Mouse (Mus musculus) thymus, postnatal 25 days (tissue): ENCODE measurements at regions not wholly inside any gene's neighbourhood (a gene's known extent, or its start where the extent isn't known, plus 50 kb on each side); places are given as distances from the start of the nearest gene placed in this dataset.

Source experiments
- DNase-seq: peaks from one replicate; pipeline ENCODE4 v3.0.0; 2022

GRCm38 (mm10) chr3:70216096-70216495, 208.7 kb downstream of the Otol1 start:
- DNase-seq, result no peak

DNA sequence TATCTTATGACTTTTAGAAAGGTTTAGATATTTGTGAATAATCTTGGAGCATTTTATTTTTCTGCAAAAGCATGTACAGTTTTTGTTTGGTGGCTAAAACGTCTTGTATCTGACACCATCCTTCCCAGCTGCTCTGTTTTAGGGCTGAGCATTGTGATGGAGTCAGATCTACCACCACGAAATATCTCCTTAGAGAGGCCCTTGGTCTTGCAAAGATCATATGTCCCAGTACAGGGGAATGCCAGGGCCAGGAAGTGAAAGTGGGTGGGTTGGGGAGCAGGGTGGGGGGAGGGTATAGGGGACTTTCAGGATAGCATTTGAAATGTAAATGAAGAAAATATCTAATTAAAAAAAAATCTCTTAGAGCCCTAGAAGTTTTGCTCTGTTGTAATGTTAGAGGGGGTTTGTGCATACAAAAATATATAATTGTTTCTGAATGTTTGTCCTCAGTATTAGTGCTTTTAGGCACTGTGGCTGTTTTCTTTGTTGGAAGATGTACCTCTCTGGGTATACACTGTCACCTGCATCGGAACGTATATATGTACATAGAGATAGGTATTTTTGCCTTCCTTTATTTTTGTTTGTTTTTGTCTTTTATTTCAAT, 211.4 kb downstream of the Otol1 start:
- no peak for DNase-seq

DNA sequence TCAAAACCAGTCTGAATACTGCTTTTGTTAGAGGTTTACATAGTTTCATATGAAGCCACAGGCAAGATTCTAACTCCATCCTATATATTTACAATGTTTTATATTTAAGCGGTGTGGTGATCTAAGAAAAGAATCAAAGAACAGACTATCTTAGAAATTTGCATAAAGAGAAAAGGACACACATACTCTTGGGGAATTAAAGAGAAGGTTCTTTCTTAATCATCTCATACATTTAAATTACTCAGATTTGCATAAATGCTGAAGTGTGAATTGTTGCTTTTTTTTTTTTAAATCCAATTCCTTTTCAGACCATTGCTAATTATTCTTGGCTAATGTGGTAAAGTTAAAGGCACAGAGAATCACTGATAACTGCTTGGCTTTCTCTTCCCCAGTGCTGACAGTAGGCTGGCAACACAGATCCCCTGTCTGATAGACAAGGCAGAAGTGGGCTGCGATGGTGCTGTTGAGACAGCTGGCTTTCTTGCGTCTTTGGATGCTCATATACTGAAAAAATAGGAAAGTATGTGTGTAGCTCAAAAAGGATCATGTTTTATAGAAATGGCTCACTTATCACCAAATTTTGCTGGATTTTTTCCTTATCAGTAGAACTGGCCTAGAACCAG, 216.1 kb downstream of the Otol1 start:
- no peak for DNase-seq

DNA sequence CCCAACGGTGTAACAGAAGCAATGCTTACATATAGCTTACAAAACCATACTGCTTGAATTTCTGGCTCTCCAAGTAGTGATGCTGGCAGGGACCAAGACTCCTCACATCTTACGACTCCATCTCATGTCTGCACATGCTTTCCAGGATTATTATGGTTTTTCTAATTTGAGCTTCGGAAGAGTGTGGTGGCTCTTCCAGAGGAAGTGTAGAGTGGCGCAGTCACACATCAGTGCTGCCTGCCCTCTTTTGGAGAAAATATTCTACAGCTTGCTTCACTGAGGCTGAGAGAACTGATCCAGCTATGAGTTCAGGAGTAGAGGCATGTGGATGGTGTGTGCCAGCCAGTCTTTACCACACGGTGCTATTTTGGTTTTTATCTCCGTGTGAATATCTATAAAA, 217.4 kb downstream of the Otol1 start:
- no peak for DNase-seq

GRCm38 (mm10) chr3:70227165-70227564, 219.8 kb downstream of the Otol1 start:
- no peak for DNase-seq

DNA sequence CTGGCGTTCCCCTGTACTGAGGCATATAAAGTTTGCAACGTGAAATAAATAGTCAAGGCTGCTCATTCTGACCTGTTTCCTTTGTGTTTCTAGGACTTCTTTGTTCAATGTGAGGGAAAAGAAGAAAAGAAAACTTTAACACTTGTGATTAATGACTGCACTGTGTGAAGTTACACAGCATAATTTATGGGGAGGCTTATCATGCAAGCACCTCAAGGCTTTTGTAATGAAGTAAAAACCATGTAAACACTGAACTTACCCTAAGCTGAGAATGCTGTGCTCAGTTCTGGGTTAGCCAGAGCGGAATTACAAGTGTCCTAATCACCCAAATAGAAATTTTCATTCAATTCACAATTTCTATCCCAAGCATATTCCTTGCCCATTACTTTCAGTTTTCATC, 241.2 kb downstream of the Otol1 start:
- no peak for DNase-seq

DNA sequence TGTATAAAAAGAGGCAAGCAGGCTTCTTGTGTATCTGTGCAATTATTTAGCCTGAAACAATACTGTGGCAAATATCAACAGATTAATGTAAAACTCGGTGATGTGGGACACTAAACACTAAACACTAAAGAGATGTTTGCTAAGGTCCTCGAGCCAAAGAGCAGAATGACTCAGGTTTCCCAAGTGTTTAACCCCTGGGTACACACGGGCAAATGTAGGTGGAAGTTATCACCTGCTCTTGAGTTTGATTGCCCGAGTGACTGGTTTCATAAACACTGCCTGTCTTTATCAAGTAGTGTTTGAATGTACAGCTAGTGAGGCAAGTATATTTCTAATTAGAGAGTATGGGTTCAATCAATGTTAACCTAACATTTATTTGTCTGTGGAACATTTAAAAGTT, 242.5 kb downstream of the Otol1 start:
- DNase-seq, result no peak

- DNase-seq, result no peak
Measured at GRCm38 (mm10) chr3:70250733-70251132, 243.3 kb downstream of the Otol1 start.

DNA sequence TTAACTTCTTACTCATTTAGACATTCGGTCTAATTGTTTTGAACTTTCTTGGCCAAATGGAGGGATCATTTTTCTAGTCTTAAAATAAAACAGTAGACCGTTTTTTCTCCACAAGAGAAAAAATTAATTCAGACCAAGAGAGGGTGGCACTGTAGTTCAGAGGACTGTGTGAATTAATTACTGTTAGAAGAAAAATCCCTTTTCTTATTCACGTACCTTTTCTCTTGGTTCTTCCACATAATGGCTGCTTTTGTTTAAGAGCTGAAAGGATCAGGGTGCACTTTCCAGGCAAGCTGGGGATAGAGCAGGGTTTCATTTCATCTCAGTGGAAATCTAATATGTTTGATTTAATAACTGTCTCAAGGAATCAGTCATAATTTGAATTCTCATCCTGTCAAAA, 255.9 kb downstream of the Otol1 start:
- DNase-seq, result no peak

- DNase-seq, result no peak
Measured at GRCm38 (mm10) chr3:70288590-70289388, 281.4 kb downstream of the Otol1 start.

GRCm38 (mm10) chr3:70307556-70307955, 300.1 kb downstream of the Otol1 start:
- no peak for DNase-seq

DNA sequence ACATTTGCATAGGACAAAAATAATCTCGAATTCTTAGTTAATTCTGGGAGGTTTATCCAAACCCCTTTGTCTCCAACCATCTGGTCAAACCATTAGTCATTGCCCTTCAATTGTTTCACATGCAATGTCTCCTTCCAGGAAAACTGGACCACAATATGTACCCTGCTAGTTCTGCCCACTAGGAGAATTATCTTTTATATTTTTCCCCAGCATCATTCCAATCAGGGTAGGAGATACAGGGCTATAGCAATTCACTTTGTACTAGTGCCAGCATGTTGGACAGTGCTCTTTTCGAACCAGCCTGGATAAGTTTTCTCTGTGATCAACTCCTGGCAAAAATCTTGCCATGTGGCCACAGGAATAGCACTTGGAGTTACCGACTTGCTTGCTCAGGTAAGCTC, 300.6 kb downstream of the Otol1 start:
- DNase-seq, result no peak

GRCm38 (mm10) chr3:70309304-70309703, 301.9 kb downstream of the Otol1 start:
- no peak for DNase-seq

DNA sequence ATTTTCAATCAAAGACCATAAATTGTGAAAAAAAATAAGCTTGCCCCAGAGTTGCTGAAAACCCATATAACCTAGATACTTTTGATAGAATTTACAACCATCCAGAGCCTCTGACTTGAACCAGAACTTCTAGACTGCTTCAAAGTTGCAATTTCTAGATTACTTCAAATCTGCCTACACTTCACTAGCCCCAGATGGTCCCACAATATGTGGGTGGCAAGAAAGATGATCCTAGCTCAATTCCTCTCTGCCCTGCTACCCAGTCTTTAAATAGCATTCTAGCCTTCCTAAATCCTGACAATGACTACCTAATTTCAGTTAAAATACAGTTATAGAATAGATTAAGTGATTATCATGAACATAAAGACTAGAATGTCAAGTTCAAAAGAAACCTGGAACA, 303.6 kb downstream of the Otol1 start:
- DNase-seq, result no peak

DNA sequence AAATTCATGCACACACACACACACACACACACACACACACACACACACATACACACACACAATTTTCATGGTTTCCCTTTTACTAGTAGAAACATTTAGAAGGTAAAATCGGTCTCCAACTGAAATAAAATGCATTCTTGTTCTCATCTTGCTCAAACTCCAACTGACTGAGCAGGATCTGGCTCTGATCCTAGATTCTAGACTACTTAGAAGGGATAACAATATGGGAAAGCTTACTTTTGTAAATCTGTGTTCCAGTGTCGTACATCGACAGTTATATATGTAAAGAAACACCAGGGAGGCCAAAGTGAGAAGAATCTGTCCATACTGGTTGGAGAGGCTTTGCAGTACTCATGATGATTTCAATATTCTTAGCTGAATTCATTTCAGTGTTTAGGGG, 304.6 kb downstream of the Otol1 start:
- no peak for DNase-seq

DNA sequence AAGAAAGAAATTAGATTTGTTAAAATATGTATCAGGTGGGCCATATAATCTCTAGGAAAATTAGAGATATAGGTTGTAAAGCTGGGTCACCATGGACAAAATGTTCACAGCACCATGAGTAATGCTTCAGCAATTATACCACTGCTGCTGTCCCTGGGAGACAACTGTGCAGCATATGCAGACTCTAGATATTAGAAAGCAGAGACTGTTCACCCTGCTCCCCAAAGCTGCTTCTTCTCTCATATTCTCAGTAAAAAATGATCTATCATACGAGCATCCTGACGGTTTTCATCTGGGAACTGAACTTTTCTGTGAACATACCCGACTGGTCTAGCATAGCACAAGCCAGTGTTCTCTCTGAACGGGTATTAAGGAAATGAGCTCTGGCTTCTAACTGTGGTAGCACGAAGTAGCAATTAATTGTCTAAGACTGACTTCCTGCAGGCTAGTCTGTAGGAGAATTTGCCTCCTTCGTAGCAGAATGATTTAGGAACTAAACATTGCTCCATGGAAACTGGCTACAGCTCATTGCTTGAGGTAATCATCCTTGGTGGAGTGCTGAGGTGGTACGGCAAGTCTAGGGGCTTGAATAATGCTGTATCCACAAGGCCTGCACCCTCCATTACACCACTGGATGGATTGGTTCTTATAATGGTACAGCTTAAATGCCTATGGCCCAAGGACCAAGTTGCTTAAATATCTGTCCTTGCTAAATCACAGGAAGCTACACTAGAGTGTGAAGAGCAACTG, 305.9 kb downstream of the Otol1 start:
- no peak for DNase-seq

DNA sequence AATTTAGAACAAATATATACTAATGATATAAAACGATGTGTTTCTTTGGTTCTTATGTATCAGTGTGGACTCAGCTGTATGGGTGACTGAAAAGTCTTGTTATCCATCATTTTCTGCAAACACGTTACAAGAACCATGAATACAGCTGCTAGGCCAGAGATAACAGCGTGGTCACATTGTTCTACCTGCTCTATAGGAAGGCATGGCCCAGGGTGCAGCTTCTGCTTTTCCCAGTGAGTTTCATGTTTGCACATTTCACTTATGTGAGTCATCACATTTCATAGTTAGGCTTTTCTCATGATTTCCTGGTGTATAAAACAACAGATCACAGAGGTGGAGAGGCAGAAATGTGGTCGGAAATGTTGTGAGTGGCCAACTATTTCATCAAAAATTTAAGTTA, 306.8 kb downstream of the Otol1 start:
- no peak for DNase-seq

GRCm38 (mm10) chr3:70318377-70318776, 311.0 kb downstream of the Otol1 start:
- no peak for DNase-seq

DNA sequence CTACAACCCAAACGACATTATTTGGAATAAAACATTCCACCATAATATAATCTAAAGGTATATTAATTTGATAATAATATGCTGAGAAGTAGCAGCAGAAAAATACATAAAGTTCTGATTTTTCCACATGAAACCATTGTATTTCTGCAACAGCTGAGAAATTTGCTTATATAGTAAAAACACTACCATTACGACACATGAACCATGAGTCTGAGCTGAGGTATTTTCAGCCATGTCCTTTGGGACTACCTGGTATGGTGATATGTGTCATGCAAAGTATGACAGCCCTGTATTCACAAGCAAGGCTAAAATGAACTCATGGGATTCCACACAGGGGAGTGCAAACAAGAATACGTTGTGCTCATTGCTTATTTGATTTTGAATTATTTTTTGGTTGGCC, 311.7 kb downstream of the Otol1 start:
- no peak for DNase-seq

DNA sequence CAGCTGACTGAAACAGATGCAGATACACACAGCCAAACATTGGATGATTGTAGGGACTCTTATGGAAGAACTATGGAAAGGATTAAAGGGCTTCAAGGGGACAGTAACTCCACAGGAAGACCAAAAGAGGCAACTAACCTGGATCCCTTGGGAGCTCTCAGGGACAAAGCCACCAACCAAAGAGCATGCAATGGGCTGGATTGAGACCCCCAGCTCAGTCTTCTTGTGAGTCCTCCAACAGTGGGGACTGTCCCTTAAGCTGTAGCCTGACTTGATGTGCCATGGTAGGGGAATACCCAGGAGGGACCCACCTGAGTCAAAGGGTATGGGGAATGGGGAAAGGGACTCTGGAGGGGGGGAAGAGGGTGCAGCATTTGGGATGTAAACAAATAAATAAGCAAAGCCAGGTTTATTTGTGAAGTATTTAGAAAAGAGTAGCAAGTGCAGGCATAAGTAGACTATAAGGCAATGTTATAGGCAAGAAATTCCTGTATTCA, 313.8 kb downstream of the Otol1 start:
- DNase-seq, result no peak

GRCm38 (mm10) chr3:70324692-70325091, 317.3 kb downstream of the Otol1 start:
- no peak for DNase-seq
